Mouse (Mus musculus) ES-Bruce4 (cell line): Measurements from ENCODE around the gene Aldh5a1. TPM values are rescaled to one million over a fixed set of nuclear protein-coding genes. Genes with fewer than 3 reads are reported as not detected.

Experiments
- H3K27ac ChIP-seq: 2 replicates; pipeline ENCODE4 v1.5.1; 2012; ENCODE audit warnings: low read length, inconsistent platforms; ENCODE audit not compliant: insufficient read depth
- H3K27me3 ChIP-seq: 2 replicates; pipeline ENCODE4 v1.6.1; 2012; ENCODE audit warnings: mild to moderate bottlenecking, low read length, inconsistent platforms; ENCODE audit not compliant: control insufficient read depth, poor library complexity, insufficient read depth, severe bottlenecking
- H3K36me3 ChIP-seq: 2 replicates; pipeline ENCODE4 v1.6.1; 2012; ENCODE audit warnings: inconsistent platforms, mild to moderate bottlenecking, low read length, moderate library complexity; ENCODE audit not compliant: control insufficient read depth, poor library complexity, insufficient read depth, severe bottlenecking
- H3K4me1 ChIP-seq: one replicate; pipeline ENCODE4 v1.8.1; 2011; ENCODE audit warnings: low read length; ENCODE audit not compliant: control insufficient read depth, insufficient read depth
- H3K4me3 ChIP-seq: 2 replicates; pipeline ENCODE4 v1.5.1; 2011; ENCODE audit warnings: low read depth, mild to moderate bottlenecking, low read length
- H3K9ac ChIP-seq: 2 replicates; pipeline ENCODE4 v1.6.1; 2012; ENCODE audit warnings: low read depth, mild to moderate bottlenecking, inconsistent platforms; ENCODE audit not compliant: poor library complexity, severe bottlenecking
- H3K9me3 ChIP-seq: replicated peaks from 2 replicates; pipeline ENCODE4 v1.6.1; 2012; ENCODE audit warnings: mild to moderate bottlenecking, low read length, inconsistent platforms; ENCODE audit not compliant: control insufficient read depth, poor library complexity, insufficient read depth, severe bottlenecking
- CTCF ChIP-seq: IDR thresholded peaks from one replicate; pipeline ENCODE4 v1.8.1; 2011; ENCODE audit warnings: low read depth, low read length
- EP300 ChIP-seq: IDR thresholded peaks from 2 replicates; pipeline ENCODE4 v1.6.1; 2011; ENCODE audit warnings: low read depth, low read length; ENCODE audit not compliant: insufficient read depth
- POLR2A ChIP-seq: IDR thresholded peaks from one replicate; pipeline ENCODE4 v1.8.1; 2011; ENCODE audit warnings: low read length; ENCODE audit not compliant: insufficient read depth
- polyA plus RNA-seq: library from polyadenylated mRNA; stranded (reverse); fragments of >200 nt; gene quantifications from 2 replicates; pipeline ENCODE4 v1.2.4, GENCODE M21; 2011; ENCODE audit warnings: low read depth; ENCODE audit not compliant: missing spikeins, insufficient read depth, insufficient read length

The Aldh5a1 gene
- polyA plus RNA-seq, 1 experiment = 14.6 TPM

- no peaks in the 10 kb centered on the region for H3K36me3 ChIP-seq
- TF ChIP-seq EP300 = no peak
- no peaks in the 10 kb centered on the region for H3K9me3 ChIP-seq
- no peaks in the 10 kb centered on the region for H3K27me3 ChIP-seq
- H3K4me3 ChIP-seq = no peak overlapping the region
- no peak overlapping the region for H3K27ac ChIP-seq
- no peak overlapping the region for H3K9ac ChIP-seq
- H3K4me1 ChIP-seq = no peaks in the 10 kb centered on the region
Observed at GRCm38 (mm10) chr13:24965846-24966201, 28.4 kb upstream of the Aldh5a1 start.

GRCm38 (mm10) chr13:24965130-24965845, 27.8 kb upstream of the Aldh5a1 start:
- H3K9ac ChIP-seq = no peak overlapping the region
- no peak overlapping the region for H3K4me3 ChIP-seq
- no peak for TF ChIP-seq CTCF
- no peak for TF ChIP-seq POLR2A
- TF ChIP-seq EP300 = no peak
- H3K9me3 ChIP-seq = no peaks in the 10 kb centered on the region
- H3K4me1 ChIP-seq = no peaks in the 10 kb centered on the region
- no peak overlapping the region for H3K27ac ChIP-seq
- no peaks in the 10 kb centered on the region for H3K36me3 ChIP-seq
- H3K27me3 ChIP-seq = no peaks in the 10 kb centered on the region

GRCm38 (mm10) chr13:24962119-24962518, 24.7 kb upstream of the Aldh5a1 start:
- Histone ChIP-seq H3K27me3 (no peaks in the 10 kb centered on the region), H3K4me3 (no peak overlapping the region), H3K9me3 (no peaks in the 10 kb centered on the region), H3K36me3 (no peaks in the 10 kb centered on the region), H3K4me1 (no peaks in the 10 kb centered on the region), H3K9ac (no peak overlapping the region), H3K27ac (no peak overlapping the region)
- TF ChIP-seq CTCF (no peak), POLR2A (no peak), EP300 (no peak)

GRCm38 (mm10) chr13:24960084-24960483, 22.6 kb upstream of the Aldh5a1 start:
- no peak overlapping the region for H3K4me3 ChIP-seq
- TF ChIP-seq EP300 (no peak), POLR2A (no peak), CTCF (no peak)

GRCm38 (mm10) chr13:24958671-24959070, 21.2 kb upstream of the Aldh5a1 start:
- no peak for TF ChIP-seq CTCF
- no peaks in the 10 kb centered on the region for H3K9me3 ChIP-seq
- no peaks in the 10 kb centered on the region for H3K27me3 ChIP-seq
- H3K4me3 ChIP-seq = no peak overlapping the region
- no peak overlapping the region for H3K9ac ChIP-seq
- H3K4me1 ChIP-seq = peaks cover 3% of the 10 kb centered on the region
- H3K36me3 ChIP-seq = no peaks in the 10 kb centered on the region
- no peak overlapping the region for H3K27ac ChIP-seq

More at GRCm38 (mm10) chr13:24960084-24960483, 22.6 kb upstream of the Aldh5a1 start:
- no peaks in the 10 kb centered on the region for H3K36me3 ChIP-seq
- H3K27ac ChIP-seq = no peak overlapping the region
- no peaks in the 10 kb centered on the region for H3K27me3 ChIP-seq
- H3K4me1 ChIP-seq = peaks cover 1% of the 10 kb centered on the region
- no peaks in the 10 kb centered on the region for H3K9me3 ChIP-seq
- no peak overlapping the region for H3K9ac ChIP-seq

- Histone ChIP-seq H3K4me3 (no peak overlapping the region), H3K4me1 (peaks cover 3% of the 10 kb centered on the region), H3K27ac (no peak overlapping the region), H3K36me3 (no peaks in the 10 kb centered on the region), H3K9ac (no peak overlapping the region), H3K9me3 (no peaks in the 10 kb centered on the region), H3K27me3 (no peaks in the 10 kb centered on the region)
- peak; percentile 80 for TF ChIP-seq EP300
- TF ChIP-seq CTCF = no peak
- TF ChIP-seq POLR2A = no peak
Observed at GRCm38 (mm10) chr13:24955500-24955899, 18.0 kb upstream of the Aldh5a1 start.
